Mouse (Mus musculus): Measurements from ENCODE around the gene Lrrc1. TPM values are rescaled to one million over a fixed set of nuclear protein-coding genes. Genes with fewer than 3 reads are reported as not detected.

The Lrrc1 gene
- polyA plus RNA-seq, 1 experiment from 2014 or later: 22.1 TPM

DNA sequence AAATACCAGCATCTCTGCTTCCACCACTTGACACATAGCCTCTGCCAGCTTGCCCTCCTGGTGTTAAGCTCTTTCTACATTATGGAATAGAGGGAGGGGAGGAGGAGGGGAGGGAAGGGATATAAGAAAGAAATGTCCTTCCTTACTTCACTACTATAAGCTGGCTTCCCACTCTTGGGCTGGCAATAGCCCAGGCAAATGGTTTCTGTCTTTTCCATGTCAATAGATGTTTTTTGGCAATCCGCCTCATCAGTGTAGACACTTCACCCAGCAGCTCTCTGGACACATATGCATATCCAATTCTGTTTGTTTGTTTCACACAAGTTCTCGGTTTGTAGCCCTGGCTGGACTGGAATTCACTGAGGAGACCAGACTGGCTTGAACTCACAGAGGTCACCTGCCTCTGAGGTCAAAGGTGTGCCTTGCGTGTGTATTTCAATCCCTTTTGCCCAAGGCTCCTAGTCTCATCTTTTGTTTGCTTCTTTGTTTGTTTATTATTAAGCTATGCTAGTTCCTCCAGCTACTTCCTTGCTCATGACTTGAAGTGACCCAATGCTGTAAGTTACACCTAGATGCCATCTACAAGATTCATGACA is 132.7 kb downstream of the Lrrc1 start:
- ATAC-seq (replicated peaks; ENCODE audit: low FRiP score, low read depth) (no peak), DNase-seq (ENCODE audit: low spot score) (no peak)
- H3K9me3 ChIP-seq (replicated peaks; ENCODE audit: low read length): no peaks in the 10 kb centered on the region
- no peak overlapping the region for H3K4me3 ChIP-seq (replicated peaks; ENCODE audit: low read depth, low read length)
- no peak overlapping the region for H3K27ac ChIP-seq
- no peak overlapping the region for H3K9ac ChIP-seq (ENCODE audit: low read depth, low read length)
- TF ChIP-seq CTCF (IDR thresholded peaks at IDR 0.05; ENCODE audit: low read depth): no peak
- H3K27me3 ChIP-seq (ENCODE audit: insufficient read depth, low read length): no peaks in the 10 kb centered on the region
- WGBS: 75% methylated on average over 3 of the region's 3 CpGs
- H3K36me3 ChIP-seq (ENCODE audit: insufficient read depth, low read length): no peaks in the 10 kb centered on the region
- H3K4me2 ChIP-seq (ENCODE audit: low read length): no peak overlapping the region
- H3K4me1 ChIP-seq (replicated peaks; ENCODE audit: insufficient read depth, low read length): no peaks in the 10 kb centered on the region

DNA sequence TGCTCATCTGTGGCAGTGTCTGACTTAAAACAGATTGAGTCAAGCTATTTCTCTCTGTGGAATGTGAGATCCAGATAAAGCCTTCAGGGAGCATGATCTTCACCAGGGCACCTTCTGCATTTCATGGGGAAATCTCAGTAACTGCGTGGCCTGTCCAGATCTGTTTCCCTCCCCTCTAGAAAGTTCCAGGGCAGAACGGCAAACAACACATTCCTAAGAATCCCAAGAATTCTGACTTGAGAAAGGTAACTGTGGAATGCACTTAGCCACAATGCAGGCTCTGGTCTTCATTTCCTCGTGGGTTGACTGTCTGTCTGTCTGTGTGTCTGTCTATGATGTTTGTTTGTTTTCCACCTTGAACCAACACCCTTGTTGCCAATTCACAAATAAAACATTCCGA is 133.7 kb downstream of the Lrrc1 start:
- no peaks in the 10 kb centered on the region for H3K9me3 ChIP-seq (replicated peaks; ENCODE audit: low read length)
- no peak overlapping the region for H3K4me3 ChIP-seq (replicated peaks; ENCODE audit: low read depth, low read length)
- H3K4me1 ChIP-seq (replicated peaks; ENCODE audit: insufficient read depth, low read length): no peaks in the 10 kb centered on the region
- ATAC-seq (replicated peaks; ENCODE audit: low FRiP score, low read depth) (no peak), DNase-seq (ENCODE audit: low spot score) (no peak)
- WGBS: 41% methylated on average over 4 of the region's 4 CpGs
- H3K4me2 ChIP-seq (ENCODE audit: low read length): no peak overlapping the region
- no peaks in the 10 kb centered on the region for H3K27me3 ChIP-seq (ENCODE audit: insufficient read depth, low read length)
- no peaks in the 10 kb centered on the region for H3K36me3 ChIP-seq (ENCODE audit: insufficient read depth, low read length)
- no peak for TF ChIP-seq CTCF (IDR thresholded peaks at IDR 0.05; ENCODE audit: low read depth)
- H3K9ac ChIP-seq (ENCODE audit: low read depth, low read length): no peak overlapping the region
- no peak overlapping the region for H3K27ac ChIP-seq

DNA sequence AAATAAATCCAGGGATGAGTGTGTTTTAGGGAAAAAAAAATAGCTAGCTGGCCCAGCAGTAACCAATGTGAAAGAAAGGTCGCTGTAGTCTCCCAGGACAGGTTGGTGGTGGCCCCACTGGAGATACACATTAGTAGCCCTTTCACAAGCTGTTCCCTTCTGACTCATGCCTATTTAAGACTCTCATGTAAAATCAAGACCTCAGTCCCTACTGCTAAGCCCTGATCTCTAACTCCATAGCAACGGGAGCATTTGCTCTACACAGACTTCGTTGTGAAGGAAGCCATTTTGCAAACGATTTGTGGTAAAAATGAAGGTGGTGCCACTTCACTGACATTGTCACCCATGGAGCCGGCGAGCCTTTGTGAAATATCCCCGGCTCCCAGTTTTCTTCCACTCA is 134.1 kb downstream of the Lrrc1 start:
- H3K4me2 ChIP-seq (ENCODE audit: low read length): no peak overlapping the region
- H3K36me3 ChIP-seq (ENCODE audit: insufficient read depth, low read length): no peaks in the 10 kb centered on the region
- H3K4me1 ChIP-seq (replicated peaks; ENCODE audit: insufficient read depth, low read length): no peaks in the 10 kb centered on the region
- H3K27me3 ChIP-seq (ENCODE audit: insufficient read depth, low read length): no peaks in the 10 kb centered on the region
- H3K4me3 ChIP-seq (replicated peaks; ENCODE audit: low read depth, low read length): no peak overlapping the region
- H3K9ac ChIP-seq (ENCODE audit: low read depth, low read length): no peak overlapping the region
- no peaks in the 10 kb centered on the region for H3K9me3 ChIP-seq (replicated peaks; ENCODE audit: low read length)
- DNase-seq (ENCODE audit: low spot score) (no peak), ATAC-seq (replicated peaks; ENCODE audit: low FRiP score, low read depth) (no peak)
- 89% methylated on average over 7 of the region's 7 CpGs for WGBS
- no peak overlapping the region for H3K27ac ChIP-seq
- TF ChIP-seq CTCF (IDR thresholded peaks at IDR 0.05; ENCODE audit: low read depth): no peak

DNA sequence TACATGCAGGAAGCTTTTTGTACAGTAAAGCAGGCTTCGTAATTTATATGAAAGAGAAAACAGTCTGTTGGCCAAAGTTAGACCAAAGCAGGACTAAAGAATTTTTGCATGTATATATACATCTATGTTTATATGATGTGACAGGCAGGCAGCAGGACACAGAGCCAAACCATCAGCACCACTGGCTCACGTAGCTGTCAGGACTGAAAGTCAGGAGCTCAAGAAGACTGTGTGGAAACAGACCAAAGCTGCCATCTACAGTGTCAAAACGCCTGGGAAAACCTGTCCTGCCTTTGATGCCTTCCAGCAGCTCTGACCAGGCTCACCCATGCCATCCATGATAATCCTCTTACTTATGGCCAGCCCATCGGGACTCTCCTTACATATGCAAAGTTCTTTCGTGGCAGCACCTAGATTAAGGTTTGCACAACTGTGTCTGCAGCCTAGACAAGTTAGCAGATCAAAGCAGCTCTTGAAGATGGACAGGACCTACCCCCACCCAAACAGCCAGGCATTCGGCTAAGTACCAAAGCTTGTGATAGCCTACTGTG is 136.5 kb downstream of the Lrrc1 start:
- Histone ChIP-seq H3K27ac (no peak overlapping the region), H3K9ac (ENCODE audit: low read depth, low read length) (no peak overlapping the region), H3K4me2 (ENCODE audit: low read length) (no peak overlapping the region), H3K27me3 (ENCODE audit: insufficient read depth, low read length) (no peaks in the 10 kb centered on the region), H3K36me3 (ENCODE audit: insufficient read depth, low read length) (no peaks in the 10 kb centered on the region), H3K9me3 (replicated peaks; ENCODE audit: low read length) (no peaks in the 10 kb centered on the region), H3K4me1 (replicated peaks; ENCODE audit: insufficient read depth, low read length) (no peaks in the 10 kb centered on the region), H3K4me3 (replicated peaks; ENCODE audit: low read depth, low read length) (no peak overlapping the region)
- DNase-seq (ENCODE audit: low spot score): no peak
- no peak for ATAC-seq (replicated peaks; ENCODE audit: low FRiP score, low read depth)
- 51% methylated on average over 6 of the region's 6 CpGs for WGBS
- no peak for TF ChIP-seq CTCF (IDR thresholded peaks at IDR 0.05; ENCODE audit: low read depth)

DNA sequence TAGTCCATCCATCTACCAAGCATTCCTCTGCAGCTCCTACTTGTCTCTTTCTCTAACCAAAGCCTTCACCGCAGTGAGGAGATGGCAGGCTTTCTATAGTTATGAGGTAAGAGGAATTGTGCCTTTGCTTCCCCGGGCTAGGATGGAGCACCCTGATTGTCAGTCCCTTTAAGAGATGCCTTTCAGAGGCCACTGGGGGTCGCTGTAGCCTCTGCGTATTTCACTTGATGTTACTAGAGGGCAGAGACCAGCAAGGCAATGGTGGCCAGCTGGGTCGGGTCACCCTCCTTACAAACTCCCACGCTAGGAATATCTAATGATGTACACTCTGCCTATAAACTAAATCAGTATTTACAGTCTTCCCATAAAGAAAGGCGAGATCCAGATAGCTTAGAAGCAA is 137.8 kb downstream of the Lrrc1 start:
- H3K9me3 ChIP-seq (replicated peaks; ENCODE audit: low read length): no peaks in the 10 kb centered on the region
- 50% methylated on average over 7 of the region's 7 CpGs for WGBS
- H3K9ac ChIP-seq (ENCODE audit: low read depth, low read length): no peak overlapping the region
- DNase-seq (ENCODE audit: low spot score): peak; percentile 54
- H3K36me3 ChIP-seq (ENCODE audit: insufficient read depth, low read length): no peaks in the 10 kb centered on the region
- H3K4me3 ChIP-seq (replicated peaks; ENCODE audit: low read depth, low read length): no peak overlapping the region
- TF ChIP-seq CTCF (IDR thresholded peaks at IDR 0.05; ENCODE audit: low read depth): peak; percentile 66
- no peak for ATAC-seq (replicated peaks; ENCODE audit: low FRiP score, low read depth)
- H3K4me1 ChIP-seq (replicated peaks; ENCODE audit: insufficient read depth, low read length): no peaks in the 10 kb centered on the region
- no peak overlapping the region for H3K27ac ChIP-seq
- H3K4me2 ChIP-seq (ENCODE audit: low read length): no peak overlapping the region
- H3K27me3 ChIP-seq (ENCODE audit: insufficient read depth, low read length): no peaks in the 10 kb centered on the region

DNA sequence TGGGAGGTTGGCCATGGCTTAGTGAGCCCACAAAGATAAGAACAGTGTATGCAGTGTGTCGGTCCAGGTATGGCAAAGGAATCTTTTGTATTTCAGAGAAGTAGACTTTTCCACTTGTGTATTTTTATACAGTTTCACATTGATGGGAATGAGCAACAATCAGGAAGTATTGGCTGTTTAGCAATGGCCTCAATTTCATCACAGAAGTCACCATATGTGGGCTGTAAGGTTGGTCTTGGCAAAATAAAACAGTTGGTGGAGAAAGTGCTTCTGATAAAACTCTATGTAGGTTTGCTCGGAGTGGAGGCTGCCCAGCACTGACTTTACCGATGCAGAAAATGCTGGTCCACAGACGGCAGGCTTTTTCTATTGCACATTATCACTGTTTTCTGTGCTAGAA is 140.2 kb downstream of the Lrrc1 start:
- Histone ChIP-seq H3K4me2 (ENCODE audit: low read length) (no peak overlapping the region), H3K36me3 (ENCODE audit: insufficient read depth, low read length) (no peaks in the 10 kb centered on the region), H3K9me3 (replicated peaks; ENCODE audit: low read length) (no peaks in the 10 kb centered on the region), H3K9ac (ENCODE audit: low read depth, low read length) (no peak overlapping the region), H3K4me1 (replicated peaks; ENCODE audit: insufficient read depth, low read length) (no peaks in the 10 kb centered on the region), H3K27me3 (ENCODE audit: insufficient read depth, low read length) (no peaks in the 10 kb centered on the region), H3K4me3 (replicated peaks; ENCODE audit: low read depth, low read length) (no peak overlapping the region), H3K27ac (no peak overlapping the region)
- DNase-seq (ENCODE audit: low spot score) (no peak), ATAC-seq (replicated peaks; ENCODE audit: low FRiP score, low read depth) (no peak)
- 73% methylated on average over 4 of the region's 4 CpGs for WGBS
- TF ChIP-seq CTCF (IDR thresholded peaks at IDR 0.05; ENCODE audit: low read depth): no peak

DNA sequence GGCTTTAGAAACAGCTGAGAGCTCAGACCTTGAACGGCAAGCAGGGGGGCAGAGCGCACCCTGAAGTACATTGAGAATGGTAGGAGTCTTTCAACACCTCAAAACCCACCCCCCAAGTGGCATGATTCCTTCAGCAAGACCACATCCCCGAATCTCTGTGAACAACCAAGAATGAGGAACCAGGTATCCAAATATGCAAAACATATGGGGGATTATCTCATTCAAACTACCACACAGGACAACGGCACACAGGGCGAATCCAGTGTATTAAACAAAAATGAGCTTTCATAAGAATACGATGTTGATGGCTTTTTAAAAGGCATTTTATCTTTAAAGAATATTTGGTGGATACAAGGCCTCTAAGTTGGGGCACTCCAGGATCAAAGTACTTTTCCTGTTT is 140.7 kb downstream of the Lrrc1 start:
- no peak for ATAC-seq (replicated peaks; ENCODE audit: low FRiP score, low read depth)

More for the DNA sequence above, 140.7 kb downstream of the Lrrc1 start:
- H3K36me3 ChIP-seq (ENCODE audit: insufficient read depth, low read length): no peaks in the 10 kb centered on the region
- no peak overlapping the region for H3K27ac ChIP-seq
- no peak overlapping the region for H3K4me3 ChIP-seq (replicated peaks; ENCODE audit: low read depth, low read length)
- DNase-seq (ENCODE audit: low spot score): no peak
- H3K9ac ChIP-seq (ENCODE audit: low read depth, low read length): no peak overlapping the region
- H3K9me3 ChIP-seq (replicated peaks; ENCODE audit: low read length): no peaks in the 10 kb centered on the region
- no peak for TF ChIP-seq CTCF (IDR thresholded peaks at IDR 0.05; ENCODE audit: low read depth)
- H3K4me2 ChIP-seq (ENCODE audit: low read length): no peak overlapping the region
- H3K27me3 ChIP-seq (ENCODE audit: insufficient read depth, low read length): no peaks in the 10 kb centered on the region
- 90% methylated on average over 6 of the region's 6 CpGs for WGBS
- H3K4me1 ChIP-seq (replicated peaks; ENCODE audit: insufficient read depth, low read length): no peaks in the 10 kb centered on the region

All from kidney, postnatal 0 days (tissue).